Mouse (Mus musculus) retina, embryonic 14.5 days (tissue): ENCODE results near the gene Ttc21a.

Experiments
- DNase-seq: peaks from one replicate; pipeline ENCODE4 v3.0.0-alpha.2; 2015; ENCODE audit warnings: low spot score

The Ttc21a gene

DNA sequence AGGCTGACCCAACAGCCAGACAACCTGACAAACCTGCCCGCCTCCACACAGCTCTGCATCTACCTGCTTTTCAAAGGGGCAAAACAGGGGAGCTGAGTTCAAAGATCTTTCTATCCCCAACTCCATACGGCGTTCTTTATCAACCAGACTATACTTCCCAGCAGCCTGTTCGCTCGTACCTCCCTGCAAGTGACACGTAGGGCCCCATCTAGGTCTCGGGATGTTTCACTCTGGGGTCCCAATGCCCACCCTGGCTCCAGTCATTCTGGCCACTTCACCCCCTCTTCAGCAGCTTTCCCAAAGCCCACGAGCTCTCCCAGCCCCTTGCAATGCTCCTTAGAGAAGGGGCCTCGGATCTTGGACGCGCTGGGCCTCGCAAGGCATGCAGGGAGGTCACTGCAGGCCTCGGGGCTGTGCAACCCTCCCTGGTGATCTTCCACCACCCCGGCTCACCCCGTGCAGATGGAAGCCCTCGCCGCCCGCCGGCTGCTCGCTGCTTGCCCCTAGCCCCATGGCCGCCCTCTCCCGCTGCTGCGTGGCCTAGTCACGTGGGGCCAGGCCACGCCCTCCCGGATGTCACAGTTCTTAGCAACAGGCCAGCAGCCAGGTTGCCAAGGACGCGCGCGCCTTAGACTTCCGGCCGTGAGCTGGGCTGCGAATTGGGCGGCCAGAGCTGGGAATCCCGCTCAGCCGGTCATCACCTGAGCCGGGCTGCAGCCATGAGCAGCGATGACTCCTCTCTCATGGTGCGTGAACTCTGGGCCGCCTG, at the start of gene Ttc21a, which contains the start of gene Gorasp1:
Gene Ttc21a, plus strand, starts transcription at position 602 of the 769 bp plus-strand sequence.
Gene Gorasp1, minus strand, starts transcription at position 561 of the 769 bp plus-strand sequence.
- peak; percentile 96 for DNase-seq

DNA sequence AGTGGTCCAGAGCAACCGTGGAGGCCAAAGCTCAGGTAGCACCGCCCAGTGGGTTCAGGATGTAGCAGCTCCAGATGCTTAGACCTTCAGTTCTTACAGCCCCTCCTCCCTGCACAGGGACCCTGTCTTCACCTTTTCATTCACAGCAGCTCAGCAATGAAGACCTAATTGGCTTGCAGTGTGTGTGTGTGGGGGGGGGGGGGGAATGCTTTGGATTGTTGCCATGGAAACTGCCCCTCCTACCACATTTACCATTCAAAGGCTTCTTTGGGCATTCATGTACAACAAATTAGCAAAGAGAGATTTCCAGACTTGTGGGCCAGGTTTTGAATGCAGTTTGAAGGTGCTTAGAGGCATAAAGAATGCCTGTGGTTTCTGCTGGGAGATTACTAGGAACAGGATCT, 48.6 kb upstream of the Ttc21a start:
- DNase-seq: peak; percentile 11

- DNase-seq: no peak
These were observed 48.0 kb upstream of the Ttc21a start for GRCm38 (mm10) chr9:119889446-119889845.

- peak; percentile 78 for DNase-seq
These were observed 46.7 kb upstream of the Ttc21a start for GRCm38 (mm10) chr9:119890692-119891091.

DNA sequence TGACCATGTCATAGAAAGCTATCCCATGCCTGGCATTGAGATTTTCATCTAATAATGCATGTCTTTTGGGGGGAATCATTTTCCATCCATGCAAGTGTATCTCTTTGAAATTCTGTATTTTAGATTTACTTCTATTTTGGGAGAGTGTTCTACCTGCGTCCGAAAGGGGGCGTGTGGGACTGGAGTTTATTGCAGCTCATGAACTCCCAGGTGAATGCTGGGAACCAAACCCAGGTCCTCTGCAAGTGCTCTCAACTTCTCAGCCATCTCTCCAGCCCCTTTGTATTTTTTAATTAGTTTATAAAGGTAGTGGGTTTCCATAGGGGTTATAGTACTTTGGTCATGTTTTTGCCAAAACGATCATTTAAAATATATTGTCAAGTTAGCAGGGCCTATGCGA, 43.5 kb upstream of the Ttc21a start:
- DNase-seq: no peak

DNA sequence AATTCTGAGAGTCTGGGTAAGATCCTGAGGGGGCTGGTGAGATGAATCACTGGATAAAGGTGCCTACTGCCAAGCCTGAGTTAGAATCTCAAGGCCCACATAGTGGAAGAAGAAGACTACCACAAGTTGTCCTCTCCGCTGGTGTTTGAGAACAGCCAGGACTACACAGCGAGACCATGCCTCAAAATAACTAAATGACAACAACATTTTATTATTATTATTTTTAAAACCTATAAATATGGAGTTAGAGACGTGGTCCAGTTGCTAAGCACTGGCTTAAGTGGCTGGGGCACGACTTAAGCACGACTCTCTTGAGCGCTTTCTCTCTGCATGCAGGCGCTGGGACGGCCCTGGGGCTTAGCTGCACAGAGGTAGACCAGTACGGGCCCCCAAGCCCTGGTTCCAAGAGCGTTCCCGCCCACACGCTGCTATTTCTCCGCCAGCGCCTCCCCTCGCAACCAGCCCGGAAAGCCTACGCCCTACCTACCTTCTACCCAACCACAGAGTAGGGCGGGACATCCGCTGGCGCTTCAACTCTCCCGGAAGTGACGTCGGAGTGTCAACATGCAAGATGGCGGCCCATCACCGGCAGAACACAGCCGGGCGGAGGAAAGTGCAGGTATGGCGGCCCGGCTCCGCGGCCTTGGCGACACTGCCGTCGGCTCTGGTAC, 42.9 kb upstream of the Ttc21a start, which contains the start of gene Wdr48:
Gene Wdr48, plus strand, starts transcription at position 540 of the 671 bp plus-strand sequence.
- DNase-seq: peak; percentile 98

GRCm38 (mm10) chr9:119895040-119895721, 42.2 kb upstream of the Ttc21a start:
- peak; percentile 6 for DNase-seq

DNA sequence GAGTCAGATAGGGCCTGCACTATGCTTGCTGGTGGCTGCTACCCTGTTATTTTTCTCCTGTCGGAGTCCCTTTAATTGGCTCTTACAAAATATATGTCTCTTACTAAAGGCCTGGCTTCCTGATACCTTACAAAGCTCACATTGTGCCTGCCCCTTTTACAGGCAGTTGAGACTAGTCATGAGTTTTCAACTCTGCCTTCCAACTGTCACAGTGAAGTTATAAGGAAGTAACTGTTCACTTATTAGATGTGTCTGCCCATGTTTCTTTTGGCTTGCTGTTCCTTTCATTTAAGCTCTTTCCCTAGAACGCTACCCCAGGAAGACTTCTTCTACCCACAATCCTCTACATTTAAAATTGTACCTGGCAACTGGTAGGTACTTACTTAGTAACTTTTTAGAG, 38.0 kb upstream of the Ttc21a start:
- no peak for DNase-seq

DNA sequence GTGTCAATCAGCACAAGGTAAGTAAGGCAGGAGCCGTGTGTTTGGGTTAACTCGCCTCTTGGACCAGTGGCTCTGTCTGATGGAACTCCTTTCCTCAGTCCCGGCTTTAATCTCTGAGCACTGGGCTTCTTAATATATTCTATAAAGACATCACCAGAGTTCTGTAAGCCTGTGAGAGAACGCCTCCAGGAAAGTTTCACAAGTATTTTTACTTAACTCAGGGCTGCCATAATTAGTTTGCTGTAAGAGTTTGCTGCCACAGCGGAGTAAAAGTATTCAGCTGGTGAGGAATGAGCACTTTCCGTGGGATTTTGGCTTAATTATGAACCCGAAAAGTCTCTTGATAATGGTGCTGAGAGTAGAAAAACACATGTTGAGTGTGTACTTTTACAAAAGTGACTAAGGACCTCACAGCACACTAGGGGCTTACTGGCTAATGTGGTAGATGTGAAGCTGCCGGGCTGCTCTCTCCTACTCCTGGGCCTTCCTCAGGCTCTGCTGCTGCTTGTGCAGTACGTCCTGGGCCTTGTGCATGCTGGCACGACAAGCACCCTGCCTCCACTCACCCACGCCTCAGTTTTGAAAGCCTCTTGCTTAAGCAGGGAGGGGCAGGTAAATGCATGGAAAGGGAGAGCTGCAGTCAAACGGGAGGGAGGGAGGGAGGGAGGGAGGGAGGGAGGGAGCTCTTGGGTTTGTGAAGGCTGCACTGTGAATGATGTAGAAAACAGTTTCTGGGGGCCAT, 34.8 kb upstream of the Ttc21a start:
- DNase-seq: no peak

DNA sequence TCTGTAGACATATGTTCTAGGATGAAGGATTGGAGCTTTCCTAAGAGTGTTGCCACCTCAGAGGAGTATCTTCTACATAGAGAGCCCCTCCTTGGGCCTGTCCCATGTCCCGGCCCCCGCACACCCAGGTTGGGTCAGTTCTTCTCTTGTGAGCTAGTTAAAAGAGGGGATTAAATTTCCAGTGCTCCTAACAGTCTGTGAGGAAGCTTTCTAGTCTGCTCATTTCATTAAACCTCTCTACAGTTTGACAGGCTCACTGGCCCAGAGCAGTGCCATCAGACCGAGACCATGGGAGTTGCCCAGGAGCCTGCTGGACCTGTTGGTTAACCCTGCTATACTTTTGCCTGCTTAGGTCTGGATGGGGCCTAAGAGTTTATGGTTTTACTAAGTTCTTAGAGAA, 28.7 kb upstream of the Ttc21a start:
- no peak for DNase-seq

GRCm38 (mm10) chr9:119909931-119910330, 27.5 kb upstream of the Ttc21a start:
- no peak for DNase-seq

GRCm38 (mm10) chr9:119913087-119913838, 24.1 kb upstream of the Ttc21a start:
- DNase-seq: peak; percentile 40

DNA sequence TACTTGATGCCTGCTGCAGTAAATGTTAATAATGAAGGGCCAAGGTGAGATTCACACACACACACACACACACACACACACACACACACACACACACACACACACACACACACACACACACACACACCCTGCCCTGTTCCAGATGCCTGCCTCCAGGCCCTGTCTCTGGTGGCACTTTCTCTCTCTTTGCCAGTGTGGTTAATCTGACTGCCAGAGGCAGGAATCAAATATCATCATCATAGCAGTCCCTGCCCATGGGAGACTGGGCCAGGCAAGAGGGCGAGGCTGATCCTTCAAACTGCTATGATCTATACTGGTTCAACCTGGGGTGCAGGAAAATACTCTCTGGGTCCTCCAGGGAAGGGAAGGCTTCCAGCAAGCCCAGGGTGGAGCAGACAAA, 17.5 kb upstream of the Ttc21a start:
- no peak for DNase-seq

DNA sequence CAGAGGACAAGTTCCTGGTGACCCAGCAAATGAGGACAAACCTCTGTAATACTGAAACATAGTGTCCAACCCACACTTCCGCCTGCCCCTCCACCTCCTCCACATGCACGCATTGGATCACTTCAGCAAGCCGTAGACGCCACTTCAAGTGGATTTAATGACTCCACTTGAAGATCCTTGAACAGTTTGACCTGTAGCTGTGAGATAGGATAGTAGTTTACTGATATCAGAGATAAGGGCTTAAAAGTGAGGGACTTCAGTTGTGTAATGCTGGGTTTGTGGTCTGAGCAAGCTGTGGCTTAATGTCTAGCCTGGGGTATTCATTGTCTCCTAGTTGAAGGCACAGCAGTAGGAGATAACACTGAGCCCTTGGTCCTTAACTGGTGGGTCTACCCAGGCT, 13.9 kb upstream of the Ttc21a start:
- DNase-seq: no peak

GRCm38 (mm10) chr9:119925120-119925657, 12.2 kb upstream of the Ttc21a start:
- DNase-seq: no peak

GRCm38 (mm10) chr9:119925729-119926128, 11.7 kb upstream of the Ttc21a start:
- DNase-seq: no peak

- no peak for DNase-seq
These were observed 10.9 kb upstream of the Ttc21a start for GRCm38 (mm10) chr9:119926497-119926896.

DNA sequence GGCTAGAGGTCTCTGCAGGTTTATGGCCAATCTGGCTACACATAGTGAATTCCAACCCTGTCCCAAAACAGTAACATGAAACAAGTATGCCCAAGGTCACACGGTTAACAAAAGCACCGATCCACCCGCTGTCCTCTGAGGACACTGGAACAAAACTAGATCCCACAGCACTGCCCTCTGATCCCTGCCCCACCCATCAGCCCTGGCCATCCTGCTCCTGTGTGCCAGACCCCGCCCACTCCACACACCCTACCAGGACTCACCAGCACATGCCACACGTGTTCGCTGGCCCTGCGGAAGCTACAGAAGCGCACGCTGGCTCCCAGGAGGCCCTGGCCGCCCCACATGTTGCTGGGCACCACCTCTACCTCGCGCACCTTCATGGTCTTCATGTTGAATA, 5.0 kb upstream of the Ttc21a start:
- DNase-seq: no peak

- DNase-seq: no peak
These were observed 3.7 kb upstream of the Ttc21a start for GRCm38 (mm10) chr9:119933675-119934074.

DNA sequence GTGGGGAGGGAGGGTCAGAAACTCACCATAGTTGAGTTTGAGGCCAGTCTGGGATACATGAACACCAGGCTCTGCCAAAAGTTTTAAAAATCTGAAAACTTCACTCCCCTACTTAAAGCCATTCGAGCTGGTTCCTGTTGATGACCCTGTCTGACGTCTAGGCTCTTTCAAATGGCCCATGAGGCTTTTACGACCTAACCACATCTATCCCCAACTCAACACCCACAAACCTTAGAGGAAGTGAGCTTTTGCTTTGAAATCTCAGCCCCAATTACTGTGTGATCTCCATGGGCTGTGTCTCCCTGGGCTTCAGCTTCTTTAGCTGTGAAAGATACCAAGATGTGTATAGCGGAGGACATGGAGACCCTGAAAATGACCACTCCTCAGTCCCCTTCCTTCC, 1.1 kb downstream of the Ttc21a start:
- DNase-seq: no peak

DNA sequence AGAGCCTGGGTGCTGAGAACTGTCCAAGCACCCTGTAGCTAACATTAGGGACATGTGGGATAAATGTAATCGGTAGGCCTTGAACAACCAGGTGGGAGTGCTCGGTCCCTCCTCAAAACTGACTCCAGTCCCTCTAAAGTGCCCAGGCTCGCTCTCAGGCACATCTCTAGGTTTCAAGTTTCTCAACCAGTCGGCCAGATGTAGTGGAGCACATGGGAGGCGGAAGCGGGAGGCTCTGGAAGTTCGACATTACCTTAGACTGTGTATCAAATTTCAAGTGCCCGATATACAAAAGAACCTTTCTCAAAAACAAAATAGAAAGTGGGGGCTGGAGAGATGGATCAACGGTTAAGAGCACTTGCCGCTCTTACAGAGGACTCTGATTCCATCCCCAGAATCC, 2.2 kb downstream of the Ttc21a start:
- DNase-seq: no peak
